Mouse (Mus musculus) CH12.LX (cell line): ENCODE data around the gene Gm37240. TPM values are rescaled to one million over a fixed set of nuclear protein-coding genes. Genes with fewer than 3 reads are reported as not detected.

Experiments
- DNase-seq: peaks from one replicate; pipeline ENCODE4 v3.0.0-alpha.2; 2013; ENCODE audit errors: extremely low read depth
- H3K27ac ChIP-seq: 2 replicates; pipeline ENCODE4 v1.5.1; 2012; ENCODE audit warnings: low read depth, mild to moderate bottlenecking, control low read depth, moderate library complexity; ENCODE audit not compliant: insufficient read depth
- H3K27me3 ChIP-seq: replicated peaks from 2 replicates; pipeline ENCODE3; 2012; ENCODE audit warnings: inconsistent platforms
- H3K36me3 ChIP-seq, 2 experiments: replicated peaks in 1 of 2; 2 replicates each; pipeline versions ENCODE3 to v1.6.1; 2012; ENCODE audit warnings: inconsistent platforms in 1 of 2, low read length in 1 of 2, mild to moderate bottlenecking in 1 of 2, mixed read lengths in 1 of 2, moderate library complexity in 1 of 2; ENCODE audit not compliant: control insufficient read depth in 1 of 2, insufficient read depth in 1 of 2
- H3K4me1 ChIP-seq, 2 experiments: 2 replicates each; pipeline ENCODE4 v1.6.1; 2012; ENCODE audit warnings: inconsistent platforms in 1 of 2, moderate library complexity in 1 of 2; ENCODE audit not compliant: insufficient read depth in 2 of 2, control insufficient read depth in 1 of 2
- H3K4me2 ChIP-seq: 2 replicates; pipeline ENCODE4 v1.6.1; 2012; ENCODE audit warnings: low read depth, mild to moderate bottlenecking, control low read depth; ENCODE audit not compliant: poor library complexity, insufficient read depth, severe bottlenecking
- H3K4me3 ChIP-seq, 3 experiments: fragments of 150-350 bp in 1 of 3; sonication (generic) in 1 of 3; replicated peaks in 1 of 3; 2 replicates each; pipeline versions ENCODE3 to v1.5.1; 2011 to 2012; ENCODE audit warnings: low read depth in 2 of 3, low read length in 2 of 3, mild to moderate bottlenecking in 2 of 3, moderate library complexity in 2 of 3, control low read depth in 1 of 3, improper control_type of control experiment in 1 of 3, inconsistent platforms in 1 of 3, mixed read lengths in 1 of 3; ENCODE audit not compliant: poor library complexity in 1 of 3
- H3K79me2 ChIP-seq: replicated peaks from 2 replicates; pipeline ENCODE4 v1.6.1; 2012; ENCODE audit warnings: mild to moderate bottlenecking, moderate library complexity; ENCODE audit not compliant: control insufficient read depth, poor library complexity, insufficient read depth, severe bottlenecking; ENCODE audit errors: extremely low read depth
- H3K9ac ChIP-seq: 2 replicates; pipeline ENCODE4 v1.6.1; 2012; ENCODE audit warnings: low read depth, mild to moderate bottlenecking, control low read depth, moderate library complexity; ENCODE audit not compliant: insufficient read depth
- H3K9me3 ChIP-seq: replicated peaks from 2 replicates; pipeline ENCODE3; 2012; ENCODE audit warnings: low read length, inconsistent platforms, mixed read lengths
- CHD2 ChIP-seq: IDR thresholded peaks from 2 replicates; pipeline ENCODE4 v1.6.1; 2011; ENCODE audit warnings: low read length, improper control_type of control experiment
- ELF1 ChIP-seq: IDR thresholded peaks from 2 replicates; pipeline ENCODE4 v1.6.1; 2014; ENCODE audit warnings: low read depth, mild to moderate bottlenecking, inconsistent platforms, low read length, improper control_type of control experiment
- EP300 ChIP-seq: IDR thresholded peaks from 2 replicates; pipeline ENCODE4 v1.6.1; 2011; ENCODE audit warnings: low read length, improper control_type of control experiment
- ETS1 ChIP-seq: conservative IDR thresholded peaks from 2 replicates; pipeline ENCODE4 v1.6.1; 2012; ENCODE audit warnings: low read depth, mild to moderate bottlenecking, inconsistent platforms, low read length, improper control_type of control experiment, moderate library complexity
- GABPA ChIP-seq: IDR thresholded peaks from 2 replicates; pipeline ENCODE4 v1.6.1; 2012; ENCODE audit warnings: low read depth, low read length, improper control_type of control experiment, inconsistent platforms; ENCODE audit not compliant: insufficient replicate concordance
- HCFC1 ChIP-seq: IDR thresholded peaks from 2 replicates; pipeline ENCODE4 v1.6.1; 2012; ENCODE audit warnings: low read depth, mild to moderate bottlenecking, inconsistent platforms, low read length, improper control_type of control experiment
- KAT2A ChIP-seq: IDR thresholded peaks from 2 replicates; pipeline ENCODE4 v1.6.1; 2012; ENCODE audit warnings: low read length, improper control_type of control experiment, inconsistent platforms; ENCODE audit not compliant: insufficient replicate concordance
- MAX ChIP-seq: IDR thresholded peaks from 2 replicates; pipeline ENCODE4 v1.6.1; 2011; ENCODE audit warnings: low read length, improper control_type of control experiment
- MEF2A ChIP-seq: IDR thresholded peaks from 2 replicates; pipeline ENCODE4 v1.6.1; 2014; ENCODE audit warnings: low read depth, mild to moderate bottlenecking, inconsistent platforms, low read length, improper control_type of control experiment, borderline replicate concordance
- MXI1 ChIP-seq: IDR thresholded peaks from 2 replicates; pipeline ENCODE4 v1.6.1; 2011; ENCODE audit warnings: mild to moderate bottlenecking, low read depth, low read length, improper control_type of control experiment
- PAX5 ChIP-seq: IDR thresholded peaks from 2 replicates; pipeline ENCODE4 v1.6.1; 2012; ENCODE audit warnings: low read length, inconsistent platforms, mixed read lengths
- RAD21 ChIP-seq: IDR thresholded peaks from 2 replicates; pipeline ENCODE4 v1.6.1; 2011; ENCODE audit warnings: low read depth, mild to moderate bottlenecking, low read length, improper control_type of control experiment, moderate library complexity
- RCOR1 ChIP-seq: conservative IDR thresholded peaks from 2 replicates; pipeline ENCODE4 v1.6.1; 2012; ENCODE audit warnings: low read depth, mild to moderate bottlenecking, inconsistent platforms, low read length, improper control_type of control experiment
- SIN3A ChIP-seq: IDR thresholded peaks from 2 replicates; pipeline ENCODE4 v1.6.1; 2012; ENCODE audit warnings: low read length, improper control_type of control experiment, inconsistent platforms
- SMC3 ChIP-seq: IDR thresholded peaks from 2 replicates; pipeline ENCODE4 v1.6.1; 2011; ENCODE audit warnings: low read depth, low read length, improper control_type of control experiment
- TCF12 ChIP-seq: IDR thresholded peaks from 2 replicates; pipeline ENCODE4 v1.6.1; 2014; ENCODE audit warnings: low read depth, mild to moderate bottlenecking, inconsistent platforms, low read length, improper control_type of control experiment
- USF1 ChIP-seq: IDR thresholded peaks from 2 replicates; pipeline ENCODE4 v1.6.1; 2014; ENCODE audit warnings: low read depth, mild to moderate bottlenecking, inconsistent platforms, low read length, improper control_type of control experiment
- USF2 ChIP-seq: conservative IDR thresholded peaks from 2 replicates; pipeline ENCODE4 v1.6.1; 2011; ENCODE audit warnings: low read depth, low read length, improper control_type of control experiment
- ZC3H11A ChIP-seq: IDR thresholded peaks from 2 replicates; pipeline ENCODE4 v1.6.1; 2012; ENCODE audit warnings: low read depth, mild to moderate bottlenecking, inconsistent platforms, low read length, improper control_type of control experiment
- ZNF384 ChIP-seq: IDR thresholded peaks from 2 replicates; pipeline ENCODE4 v1.6.1; 2012; ENCODE audit warnings: low read depth, low read length, improper control_type of control experiment, inconsistent platforms
- dilution Hi-C: fragments of 300-500 bp; cut with MboI; formaldehyde crosslinking; loops from 2 replicates; pipeline ENCODE4 v1.14.3; 2020; ENCODE audit warnings: low sequenced_read_pairs; ENCODE audit not compliant: extremely low pct_unique_long_range_greater_than_20kb, extremely low pct_ligation_motif_present
- in situ Hi-C: fragments of 300-500 bp; cut with MboI; formaldehyde crosslinking; loops from 3 replicates; pipeline ENCODE4 v1.14.3; 2019; ENCODE audit warnings: low sequenced_read_pairs, low pct_ligation_motif_present, low pct_unique_long_range_greater_than_20kb, mixed read lengths
- polyA plus RNA-seq: library from polyadenylated mRNA; unstranded; fragments of >175 nt; gene quantifications from 2 replicates; pipeline ENCODE4 v1.2.1, GENCODE M21; 2012; ENCODE audit warnings: low read depth; ENCODE audit not compliant: insufficient read length
- total RNA-seq, 2 experiments: library from RNA; depleted of rRNA; stranded (reverse); fragments of 300-350 nt in 1 of 2; fragments of >200 nt in 1 of 2; gene quantifications; 2 replicates each; pipeline ENCODE4 v1.2.3; 2012 to 2014

Gm37240 gene
- total and polyA plus RNA-seq, 3 experiments = 0.08 to 0.19 (median 0.14) TPM

- H3K27me3 ChIP-seq = no peaks in the 10 kb centered on the region
- H3K9me3 ChIP-seq = no peaks in the 10 kb centered on the region
- dilution Hi-C loops = no loop called here
Observed at GRCm38 (mm10) chr3:85339926-85340325, 547.4 kb downstream of the Gm37240 start.

GRCm38 (mm10) chr3:85339269-85339820 lies 548.0 kb downstream of the Gm37240 start:
- H3K27ac ChIP-seq = no peak overlapping the region
- no peak for DNase-seq
- no peaks in the 10 kb centered on the region for H3K27me3 ChIP-seq
- TF ChIP-seq MXI1 (no peak), GABPA (no peak), TCF12 (no peak), MEF2A (no peak), ZC3H11A (no peak), CHD2 (no peak), ELF1 (no peak), MAX (no peak)
- H3K4me3 ChIP-seq = no peak overlapping the region
- H3K4me2 ChIP-seq = no peak overlapping the region
- H3K36me3 ChIP-seq = no peaks in the 10 kb centered on the region
- H3K79me2 ChIP-seq = no peaks in the 10 kb centered on the region
- no peak overlapping the region for H3K9ac ChIP-seq
- H3K9me3 ChIP-seq = no peaks in the 10 kb centered on the region
- dilution Hi-C loops = no loop called here
- in situ Hi-C loops = no loop called here
- H3K4me1 ChIP-seq = no peaks in the 10 kb centered on the region

More at GRCm38 (mm10) chr3:85339926-85340325, 547.4 kb downstream of the Gm37240 start:
- no peak for DNase-seq
- Histone ChIP-seq H3K4me3 (no peak overlapping the region), H3K4me2 (no peak overlapping the region), H3K27ac (no peak overlapping the region), H3K4me1 (no peaks in the 10 kb centered on the region), H3K79me2 (no peaks in the 10 kb centered on the region), H3K9ac (no peak overlapping the region), H3K36me3 (no peaks in the 10 kb centered on the region)
- in situ Hi-C loops = no loop called here
- TF ChIP-seq EP300 (no peak), SIN3A (no peak), CHD2 (no peak), RCOR1 (no peak), USF2 (no peak), USF1 (no peak), TCF12 (no peak), HCFC1 (no peak), ZC3H11A (no peak), SMC3 (no peak), PAX5 (no peak), ZNF384 (no peak), KAT2A (no peak), RAD21 (no peak), ETS1 (no peak)
